Mouse (Mus musculus) T-cell, adult 2 months (primary cell): ENCODE measurements around the gene Ccdc105.

Experiments
- DNase-seq: peaks from one replicate; pipeline ENCODE4 v3.0.0; 2022; ENCODE audit warnings: low spot score

Ccdc105 gene

GRCm38 (mm10) chr10:78715156-78715555 lies 37.7 kb downstream of the Ccdc105 start:
- no peak for DNase-seq

GRCm38 (mm10) chr10:78714129-78714528 lies 38.7 kb downstream of the Ccdc105 start:
- no peak for DNase-seq

DNA sequence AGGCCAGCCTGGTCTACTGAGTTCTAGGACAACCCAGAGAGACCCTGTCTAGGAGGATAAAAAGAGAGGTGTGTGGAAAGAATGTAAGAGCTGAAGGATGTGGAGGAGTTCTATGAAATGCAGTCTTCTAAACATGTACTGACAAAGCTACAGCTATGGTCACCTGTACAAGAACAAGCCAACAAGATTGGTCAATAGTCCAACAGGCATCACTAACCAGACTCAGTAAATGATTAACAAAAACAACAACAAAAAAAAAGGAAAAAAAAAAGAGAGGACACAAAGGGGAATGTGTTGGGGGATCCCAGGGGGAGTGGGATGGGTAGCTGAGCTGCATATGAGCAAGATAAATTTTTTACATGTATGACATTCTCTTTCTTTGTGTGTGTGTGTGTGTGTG lies 42.2 kb downstream of the Ccdc105 start:
- no peak for DNase-seq

GRCm38 (mm10) chr10:78700881-78701280 lies 52.0 kb downstream of the Ccdc105 start:
- no peak for DNase-seq
